Mouse (Mus musculus): ENCODE data around the gene Tmem45a.

DNA sequence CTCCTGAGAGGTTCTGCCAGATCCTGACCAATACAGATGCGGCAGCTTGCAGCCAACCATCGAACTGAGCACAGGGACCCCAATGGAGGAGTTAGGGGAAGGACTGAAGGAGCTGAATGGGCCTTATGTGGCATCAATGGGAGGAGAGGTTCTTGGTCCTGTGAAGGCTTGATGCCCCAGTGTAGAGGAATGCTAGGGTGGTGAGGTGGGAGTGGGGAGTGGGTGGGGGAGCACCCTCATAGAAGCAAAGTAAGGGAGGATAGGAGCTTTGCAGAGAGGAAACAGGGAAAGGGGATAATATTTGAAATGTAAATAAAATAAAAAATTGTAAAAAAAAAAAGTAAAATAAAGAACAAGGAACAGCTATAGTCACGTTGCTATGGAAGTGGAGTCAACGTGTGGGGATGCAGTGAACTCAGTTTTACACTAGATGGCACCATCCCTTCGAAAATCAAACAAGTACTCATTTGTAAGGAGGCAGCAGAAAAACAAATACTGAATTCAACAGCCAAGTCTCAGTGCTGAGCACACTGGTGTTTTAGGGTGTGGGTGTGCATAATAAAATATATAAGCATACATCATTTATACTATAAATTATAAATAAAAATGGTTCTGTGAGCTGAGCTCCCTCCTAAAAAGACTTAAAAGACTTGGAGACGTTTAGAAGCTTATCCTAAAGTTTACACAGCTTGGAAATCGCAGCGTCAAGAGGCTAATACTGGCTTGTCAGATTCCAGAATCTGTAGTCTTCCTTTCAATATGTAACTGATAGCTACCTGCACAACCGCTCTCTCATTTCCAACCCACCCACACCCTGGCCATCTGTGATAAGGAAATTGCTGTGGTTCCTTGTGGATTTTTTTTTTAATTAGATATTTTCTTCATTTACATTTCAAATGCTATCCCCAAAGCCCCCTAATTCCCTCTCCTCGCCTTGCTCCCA is 114.5 kb downstream of the Tmem45a start:
- peak; percentile 36 for TF ChIP-seq CTCF (conservative IDR thresholded peaks at IDR 0.05; ENCODE audit: insufficient read depth, insufficient read length, low read depth, low read length)
- no peak for TF ChIP-seq POLR2A (IDR thresholded peaks at IDR 0.05; ENCODE audit: low read depth, low read length)
